ENCODE assay signal across 13 mouse cellular contexts in the genomic region with DNA sequence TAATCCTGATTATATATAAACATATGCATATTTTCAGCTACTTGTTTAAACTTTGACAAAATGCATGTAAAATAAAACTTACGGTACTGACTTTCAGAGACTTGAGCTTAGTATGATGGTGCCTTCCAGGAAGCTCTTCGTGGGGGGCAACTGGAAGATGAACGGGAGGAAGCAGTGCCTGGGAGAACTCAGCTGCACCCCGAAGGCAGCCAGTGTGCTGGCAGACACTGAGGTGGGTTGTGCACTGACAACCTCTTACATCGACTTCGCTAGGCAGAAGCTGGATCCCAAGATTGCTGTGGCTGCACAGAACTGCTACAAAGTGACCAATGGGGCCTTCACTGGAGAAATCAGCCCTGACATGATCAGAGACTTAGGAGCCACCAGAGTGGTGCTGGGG.
"Had no signal": no experiment of that assay in that cellular context is flagged by ENCODE, and none has a peak within 500 bp of the region (broad histone marks: within the 10 kb centered on the region; RNA-seq: fewer than 3 reads in every experiment).

No protein-coding gene starts in this region.

- H3K36me3 ChIP-seq: limb, embryonic 15.5 days; liver, embryonic 13.5 days; midbrain, embryonic 15.5 days; neural tube, embryonic 13.5 days had no signal

- H3K9me3 ChIP-seq: limb, embryonic 15.5 days; liver, embryonic 13.5 days; megakaryocyte, embryonic 14.5 days; midbrain, embryonic 15.5 days; neural tube, embryonic 13.5 days had no signal

- ATAC-seq: midbrain, embryonic 15.5 days had no signal

- H3K4me2 ChIP-seq: limb, embryonic 15.5 days; liver, embryonic 13.5 days; midbrain, embryonic 11.5 days; midbrain, embryonic 15.5 days; neural tube, embryonic 13.5 days had no signal

- H3K27me3 ChIP-seq: limb, embryonic 15.5 days; liver, embryonic 13.5 days; megakaryocyte, embryonic 14.5 days; midbrain, embryonic 15.5 days; neural tube, embryonic 13.5 days had no signal

- H3K4me1 ChIP-seq: limb, embryonic 15.5 days; liver, embryonic 13.5 days; megakaryocyte, embryonic 14.5 days; midbrain, embryonic 15.5 days; neural tube, embryonic 13.5 days had no signal

- H3K27ac ChIP-seq: limb, embryonic 15.5 days; liver, embryonic 13.5 days; midbrain, embryonic 15.5 days; neural tube, embryonic 13.5 days had no signal

- H3K4me3 ChIP-seq: limb, embryonic 15.5 days; liver, embryonic 13.5 days; megakaryocyte, embryonic 14.5 days; midbrain, embryonic 15.5 days; neural tube, embryonic 13.5 days had no signal

- DNase-seq: kidney, postnatal 25 days; layer of hippocampus, postnatal 36 days; liver, embryonic 13.5 days; retina, postnatal 1 day; right cerebral cortex, postnatal 4 days; spleen, adult 18-20 months; thymus, adult 18-20 months; thymus, postnatal 14 days had no signal

- H3K9ac ChIP-seq: limb, embryonic 15.5 days; liver, embryonic 13.5 days; midbrain, embryonic 15.5 days; neural tube, embryonic 13.5 days had no signal
